Mouse (Mus musculus): Measurements from ENCODE around the gene Naa25.

The Naa25 gene

GRCm38 (mm10) chr5:121451644-121452025 lies 53.9 kb downstream of the Naa25 start, which contains the start of gene Tmem116:
Gene Tmem116 (plus strand): TSS chr5:121451893.
- in situ Hi-C loops (cut with MboI, MseI): no loop called here

- in situ Hi-C loops (cut with MboI, MseI): no loop called here
Measured at GRCm38 (mm10) chr5:121452026-121452869, 54.5 kb downstream of the Naa25 start, which contains the start of gene Erp29. Gene Erp29 (minus strand): TSS chr5:121452506.

- in situ Hi-C loops (cut with MboI, MseI): no loop called here
Measured at GRCm38 (mm10) chr5:121452906-121453305, 55.2 kb downstream of the Naa25 start.

GRCm38 (mm10) chr5:121453743-121454502 lies 56.2 kb downstream of the Naa25 start:
- in situ Hi-C loops (cut with MboI, MseI): no loop called here

- in situ Hi-C loops (cut with MboI, MseI): no loop called here
Measured at GRCm38 (mm10) chr5:121454503-121454782, 56.7 kb downstream of the Naa25 start.

- in situ Hi-C loops (cut with MboI, MseI): no loop called here
Measured at GRCm38 (mm10) chr5:121455510-121456265, 58.0 kb downstream of the Naa25 start.

- in situ Hi-C loops (cut with MboI, MseI): no loop called here
Measured at GRCm38 (mm10) chr5:121461339-121462170, 63.8 kb downstream of the Naa25 start.

- in situ Hi-C loops (cut with MboI, MseI): no loop called here
Measured at GRCm38 (mm10) chr5:121462171-121462502, 64.4 kb downstream of the Naa25 start.

GRCm38 (mm10) chr5:121462967-121463366 lies 65.2 kb downstream of the Naa25 start:
- in situ Hi-C loops (cut with MboI, MseI): no loop called here

- in situ Hi-C loops (cut with MboI, MseI): no loop called here
Measured at GRCm38 (mm10) chr5:121463601-121464250, 66.0 kb downstream of the Naa25 start.

- in situ Hi-C loops (cut with MboI, MseI): no loop called here
Measured at GRCm38 (mm10) chr5:121469566-121469965, 71.8 kb downstream of the Naa25 start.

- in situ Hi-C loops (cut with MboI, MseI): loop anchor here (10.0 kb wide), 1 partner anchor 618 kb away; no protein-coding TSS in a partner anchor
Measured at GRCm38 (mm10) chr5:121472411-121472810, 74.7 kb downstream of the Naa25 start.

GRCm38 (mm10) chr5:121474610-121475009 lies 76.9 kb downstream of the Naa25 start:
- in situ Hi-C loops (cut with MboI, MseI): loop anchor here (5.0 to 10.0 kb wide), 2 partner anchors 32 to 620 kb away; no protein-coding TSS in a partner anchor

GRCm38 (mm10) chr5:121476040-121476439 lies 78.3 kb downstream of the Naa25 start:
- in situ Hi-C loops (cut with MboI, MseI): loop anchor here (5.0 to 10.0 kb wide), 2 partner anchors 34 to 621 kb away; no protein-coding TSS in a partner anchor

- in situ Hi-C loops (cut with MboI, MseI): loop anchor here (5.0 to 10.0 kb wide), 2 partner anchors 35 to 623 kb away; no protein-coding TSS in a partner anchor
Measured at GRCm38 (mm10) chr5:121477680-121478079, 79.9 kb downstream of the Naa25 start.

- in situ Hi-C loops (cut with MboI, MseI): loop anchor here (5.0 kb wide), 1 partner anchor 468 kb away; no protein-coding TSS in a partner anchor
Measured at GRCm38 (mm10) chr5:121484801-121485200, 87.1 kb downstream of the Naa25 start.

- in situ Hi-C loops (cut with MboI, MseI): no loop called here
Measured at GRCm38 (mm10) chr5:121493305-121493704, 95.6 kb downstream of the Naa25 start.
